Comparison of ENCODE assay signal across 32 mouse cellular contexts in genomic region chr3:141214197-141214596, GRCm38 (mm10). TPM values are rescaled to one million over a fixed set of nuclear protein-coding genes. Genes with fewer than 3 reads are reported as not detected.
"Had no signal": no experiment of that assay in that cellular context is flagged by ENCODE, and none has a peak within 500 bp of the region (broad histone marks: within the 10 kb centered on the region; RNA-seq: fewer than 3 reads in every experiment).

No protein-coding gene starts in this region.

- H3K4me2 ChIP-seq: embryonic facial prominence, embryonic 12.5 days; embryonic facial prominence, embryonic 13.5 days; embryonic facial prominence, embryonic 15.5 days; forebrain, embryonic 12.5 days; forebrain, embryonic 13.5 days; forebrain, embryonic 15.5 days had no signal

- H3K9me3 ChIP-seq: embryonic facial prominence, embryonic 13.5 days; embryonic facial prominence, embryonic 15.5 days; forebrain, embryonic 15.5 days had no signal

- H3K4me3 ChIP-seq: embryonic facial prominence, embryonic 10.5 days; embryonic facial prominence, embryonic 12.5 days; embryonic facial prominence, embryonic 13.5 days; embryonic facial prominence, embryonic 15.5 days; erythroblast, embryonic 14.5 days; forebrain, embryonic 10.5 days; forebrain, embryonic 12.5 days; forebrain, embryonic 13.5 days; forebrain, embryonic 15.5 days; gastrocnemius, adult 2 months; heart, adult 2 months; heart, embryonic 10.5 days had no signal

- H3K4me1 ChIP-seq: embryonic facial prominence, embryonic 15.5 days; forebrain, embryonic 10.5 days; forebrain, embryonic 12.5 days had no signal

- H3K9ac ChIP-seq: embryonic facial prominence, embryonic 12.5 days; embryonic facial prominence, embryonic 13.5 days; embryonic facial prominence, embryonic 15.5 days; forebrain, embryonic 12.5 days; forebrain, embryonic 13.5 days; forebrain, embryonic 15.5 days; forebrain, postnatal 0 days had no signal

- H3K36me3 ChIP-seq: embryonic facial prominence, embryonic 10.5 days; embryonic facial prominence, embryonic 12.5 days; embryonic facial prominence, embryonic 13.5 days; embryonic facial prominence, embryonic 15.5 days; forebrain, embryonic 10.5 days; forebrain, embryonic 12.5 days; forebrain, embryonic 15.5 days; heart, embryonic 10.5 days had no signal

- DNase-seq: embryo, embryonic 11 days; gastrocnemius, adult 2 months; gastrocnemius, postnatal 10 days; gastrocnemius, postnatal 14 days; gastrocnemius, postnatal 25 days; gastrocnemius, postnatal 36 days; heart, adult 2 months had no signal

- H3K27me3 ChIP-seq: embryonic facial prominence, embryonic 12.5 days; embryonic facial prominence, embryonic 13.5 days; embryonic facial prominence, embryonic 15.5 days; forebrain, embryonic 12.5 days; forebrain, embryonic 13.5 days; forebrain, embryonic 15.5 days had no signal

- H3K27ac ChIP-seq: embryonic facial prominence, embryonic 10.5 days; embryonic facial prominence, embryonic 12.5 days; embryonic facial prominence, embryonic 13.5 days; embryonic facial prominence, embryonic 15.5 days; forebrain, embryonic 10.5 days; forebrain, embryonic 12.5 days; forebrain, embryonic 13.5 days; forebrain, embryonic 15.5 days; gastrocnemius, adult 2 months; heart, adult 2 months; heart, embryonic 10.5 days had no signal

RNA-seq across cellular contexts. Expression of gene Pdha2, which starts 2.0 kb away (rescaled TPM):
- total RNA-seq: common myeloid progenitor, adult 5-6 weeks; forebrain, postnatal 0 days; gastrocnemius, adult 18-20 months; gastrocnemius, adult 2 months; gastrocnemius, adult 8-10 months; gastrocnemius, postnatal 10 days; gastrocnemius, postnatal 14 days; gastrocnemius, postnatal 25 days; gastrocnemius, postnatal 36 days; gastrocnemius, postnatal 4 days; granulocyte monocyte progenitor cell, adult 5-6 weeks; heart, adult 18-20 months; heart, adult 2 months; heart, adult 8-10 months had no signal
- polyA plus RNA-seq: cortical plate, adult 2 months; embryonic facial prominence, embryonic 10.5 days; embryonic facial prominence, embryonic 11.5 days; embryonic facial prominence, embryonic 12.5 days; embryonic facial prominence, embryonic 13.5 days; embryonic facial prominence, embryonic 14.5 days; embryonic facial prominence, embryonic 15.5 days; erythroblast, embryonic 14.5 days; forebrain, embryonic 10.5 days; forebrain, embryonic 11.5 days; forebrain, embryonic 12.5 days; forebrain, embryonic 13.5 days; forebrain, embryonic 14.5 days; forebrain, embryonic 15.5 days; forebrain, embryonic 16.5 days; forebrain, postnatal 0 days; frontal cortex, adult 2 months; heart, adult 2 months; heart, embryonic 10.5 days had no signal
